Mouse (Mus musculus) stomach, embryonic 16.5 days (tissue): Measurements from ENCODE around the gene Atp8a2. TPM values are rescaled to one million over a fixed set of nuclear protein-coding genes. Genes with fewer than 3 reads are reported as not detected.

Source experiments
- ATAC-seq: fragments of 200-750 bp; cut with Nextera tagmentation; 2 replicates; pipeline ENCODE4 v1.8.0; 2017; ENCODE audit warnings: moderate number of reproducible peaks, moderate TSS enrichment; ENCODE audit not compliant: insufficient read depth, low FRiP score
- H3K27ac ChIP-seq: fragments of 300-500 bp; sonication (generic); 2 replicates; pipeline ENCODE4 v1.5.1; 2014; ENCODE audit warnings: low read length
- H3K27me3 ChIP-seq: fragments of 300-500 bp; sonication (generic); 2 replicates; pipeline ENCODE4 v1.6.1; 2014; ENCODE audit warnings: low read length, control low read depth, mixed read lengths; ENCODE audit not compliant: control insufficient read depth, insufficient read depth
- H3K36me3 ChIP-seq: fragments of 300-500 bp; sonication (generic); 2 replicates; pipeline ENCODE4 v1.6.1; 2014; ENCODE audit warnings: low read length; ENCODE audit not compliant: control insufficient read depth, insufficient read depth
- H3K4me1 ChIP-seq: fragments of 300-500 bp; sonication (generic); 2 replicates; pipeline ENCODE4 v1.6.1; 2014; ENCODE audit warnings: low read length, control low read depth, mixed read lengths; ENCODE audit not compliant: control insufficient read depth, insufficient read depth
- H3K4me2 ChIP-seq: fragments of 300-500 bp; sonication (generic); 2 replicates; pipeline ENCODE4 v1.6.1; 2014; ENCODE audit warnings: low read depth, low read length, mixed read lengths
- H3K4me3 ChIP-seq: fragments of 300-500 bp; sonication (generic); replicated peaks from 2 replicates; pipeline ENCODE4 v1.5.1; 2014; ENCODE audit warnings: mild to moderate bottlenecking, low read length
- H3K9ac ChIP-seq: fragments of 300-500 bp; sonication (generic); 2 replicates; pipeline ENCODE4 v1.6.1; 2014; ENCODE audit warnings: low read length
- H3K9me3 ChIP-seq: fragments of 300-500 bp; sonication (generic); replicated peaks from 2 replicates; pipeline ENCODE4 v1.6.1; 2016; ENCODE audit warnings: low read length, control low read depth; ENCODE audit not compliant: control insufficient read depth
- WGBS: fragments of 180-500 bp; shearing (Covaris S2); extraction: QIAGEN DNeasy Blood & Tissue Kit; methylation state at CpG from one replicate; pipeline ENCODE4 v1.1.7; 2014; 5-methylcytosine and 5-hydroxymethylcytosine counted together
- polyA plus RNA-seq: library from polyadenylated mRNA; unstranded; fragments of >200 nt; fragmentation: Nextera tagmentation; extraction: Ambion mirVana; gene quantifications from 2 replicates; pipeline ENCODE4 v1.2.1, GENCODE M21; 2015

Gene Atp8a2
- polyA plus RNA-seq, 1 experiment from 2014 or later, result 5.4 TPM

- no peaks in the 10 kb centered on the region for H3K4me1 ChIP-seq
- no peaks in the 10 kb centered on the region; the same call in 1 of the 2 replicates for H3K27me3 ChIP-seq
- H3K9me3 ChIP-seq, result no peaks in the 10 kb centered on the region
- H3K9ac ChIP-seq, result no peak overlapping the region
- H3K4me2 ChIP-seq, result no peak overlapping the region
- 47% methylated on average over 3 of the region's 3 CpGs for WGBS
- H3K36me3 ChIP-seq, result no peaks in the 10 kb centered on the region
- no peak for ATAC-seq
- H3K27ac ChIP-seq, result no peak overlapping the region
- no peak overlapping the region for H3K4me3 ChIP-seq
Observed at GRCm38 (mm10) chr14:59607021-59607420, 590.0 kb downstream of the Atp8a2 start.

- no peak overlapping the region for H3K27ac ChIP-seq
- no peak overlapping the region for H3K4me3 ChIP-seq
- no peak overlapping the region for H3K9ac ChIP-seq
- no peak overlapping the region for H3K4me2 ChIP-seq
- H3K4me1 ChIP-seq, result no peaks in the 10 kb centered on the region
- ATAC-seq, result no peak
- no peaks in the 10 kb centered on the region; the same call in 1 of the 2 replicates for H3K27me3 ChIP-seq
- WGBS, result 17% methylated on average over 5 of the region's 5 CpGs
- no peaks in the 10 kb centered on the region for H3K9me3 ChIP-seq
- no peaks in the 10 kb centered on the region for H3K36me3 ChIP-seq
Observed at GRCm38 (mm10) chr14:59605671-59606353, 591.2 kb downstream of the Atp8a2 start.

- no peak overlapping the region for H3K4me2 ChIP-seq
- no peaks in the 10 kb centered on the region; the same call in 1 of the 2 replicates for H3K27me3 ChIP-seq
- no peaks in the 10 kb centered on the region for H3K4me1 ChIP-seq
- no peak for ATAC-seq
- H3K9me3 ChIP-seq, result no peaks in the 10 kb centered on the region
- H3K36me3 ChIP-seq, result no peaks in the 10 kb centered on the region
- no peak overlapping the region for H3K4me3 ChIP-seq
- no peak overlapping the region for H3K27ac ChIP-seq
- WGBS, result 65% methylated on average over 5 of the region's 5 CpGs
- no peak overlapping the region for H3K9ac ChIP-seq
Observed at GRCm38 (mm10) chr14:59604002-59604645, 592.9 kb downstream of the Atp8a2 start.

GRCm38 (mm10) chr14:59598260-59598627 is 598.7 kb downstream of the Atp8a2 start:
- 0 out of 2 replicates have a peak, but pooled peaks have one; percentile 38 for ATAC-seq
- Histone ChIP-seq H3K4me2 (peak overlapping the region; percentile 95), H3K27ac (peak overlapping the region; percentile 65), H3K9me3 (no peaks in the 10 kb centered on the region), H3K4me1 (peaks cover 8% of the 10 kb centered on the region; the same call in 1 of the 2 replicates), H3K27me3 (no peaks in the 10 kb centered on the region), H3K4me3 (peak overlapping the region; percentile 81), H3K9ac (peak overlapping the region; percentile 81), H3K36me3 (no peaks in the 10 kb centered on the region)
- 1% methylated on average over 8 of the region's 8 CpGs for WGBS

DNA sequence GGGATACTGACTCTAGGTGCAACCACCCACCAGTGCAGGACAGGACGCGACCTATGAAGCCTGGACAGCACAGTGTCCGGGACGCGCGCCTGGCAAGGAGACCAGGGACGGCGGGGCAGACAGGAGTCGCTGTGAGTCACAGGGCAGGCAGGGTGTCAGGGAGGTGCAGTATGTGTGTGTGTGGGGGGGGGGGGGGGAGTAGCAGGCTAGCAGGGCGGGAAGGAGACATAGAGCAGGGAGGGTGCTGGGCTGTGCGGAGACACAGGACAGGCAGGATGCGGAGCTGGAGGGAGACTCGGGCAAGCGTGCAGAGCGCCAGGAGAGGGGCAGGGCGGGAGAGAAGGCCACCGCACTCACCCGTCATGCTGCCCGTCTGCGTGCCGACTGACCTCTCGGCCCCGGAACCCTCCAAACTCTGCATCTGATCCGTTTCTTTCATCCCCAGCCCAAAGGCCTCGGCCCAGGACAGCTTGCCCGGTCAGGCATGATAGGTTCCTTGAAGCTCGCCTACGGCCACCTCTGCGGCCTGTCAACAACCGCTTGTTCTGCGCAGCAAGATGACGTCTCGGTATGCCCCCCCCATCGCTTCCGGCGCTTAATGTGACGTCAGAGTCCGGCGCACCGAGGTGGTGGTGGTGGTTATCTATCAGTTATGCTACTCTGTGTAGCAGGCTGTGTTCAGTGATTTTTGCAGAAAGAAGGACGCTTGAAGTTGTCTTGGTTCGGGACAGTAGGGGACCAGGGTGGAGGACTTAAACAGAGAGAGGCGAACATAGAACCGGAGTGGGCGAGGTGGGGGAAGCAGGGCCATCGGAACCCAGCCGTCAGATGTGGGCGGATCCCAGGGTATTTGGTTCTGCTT is 599.4 kb downstream of the Atp8a2 start, which contains the start of gene Cdadc1:
TSS of gene Cdadc1 (minus strand) at position 562 of the 862 bp plus-strand sequence.
- peaks cover 8% of the 10 kb centered on the region; the same call in 1 of the 2 replicates for H3K4me1 ChIP-seq
- ATAC-seq, result peak; percentile 92
- H3K36me3 ChIP-seq, result no peaks in the 10 kb centered on the region
- H3K4me2 ChIP-seq, result peak within 1 kb of the TSS; percentile 95
- no peaks in the 10 kb centered on the region for H3K9me3 ChIP-seq
- peak within 1 kb of the TSS; percentile 65 for H3K27ac ChIP-seq
- WGBS, result under 1% methylated on average over 47 of the region's 48 CpGs
- peak within 1 kb of the TSS; percentile 81 for H3K9ac ChIP-seq
- peak within 1 kb of the TSS; percentile 81 for H3K4me3 ChIP-seq
- no peaks in the 10 kb centered on the region for H3K27me3 ChIP-seq

DNA sequence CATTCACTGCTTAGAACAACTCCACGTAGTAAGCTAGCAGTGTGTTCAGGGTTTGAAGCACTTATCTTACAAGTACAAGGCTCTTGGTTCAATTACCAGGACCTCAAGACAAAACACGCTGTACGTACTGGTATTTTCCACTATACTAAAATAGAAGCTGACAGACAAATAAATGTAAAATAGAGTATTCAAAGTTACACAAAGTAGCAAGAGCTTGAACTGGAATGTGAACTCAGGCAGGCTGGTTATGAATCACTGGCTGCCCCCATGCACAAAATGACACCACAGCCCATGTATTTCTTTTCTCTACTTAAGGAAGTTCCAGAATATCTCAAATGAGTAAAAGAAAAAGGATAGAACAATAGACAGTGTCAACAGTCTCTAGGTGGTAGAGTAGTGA is 602.0 kb downstream of the Atp8a2 start:
- Histone ChIP-seq H3K4me2 (no peak overlapping the region), H3K27me3 (no peaks in the 10 kb centered on the region), H3K27ac (no peak overlapping the region), H3K9ac (no peak overlapping the region), H3K4me1 (peaks cover 8% of the 10 kb centered on the region; the same call in 1 of the 2 replicates), H3K4me3 (no peak overlapping the region), H3K36me3 (0 out of 2 replicates have a peak, but pooled peaks cover 6% of the 10 kb centered on the region), H3K9me3 (no peaks in the 10 kb centered on the region)
- WGBS, result 90% methylated on average over 3 of the region's 3 CpGs
- no peak for ATAC-seq

GRCm38 (mm10) chr14:59592593-59592992 is 604.4 kb downstream of the Atp8a2 start:
- H3K9ac ChIP-seq, result no peak overlapping the region
- H3K9me3 ChIP-seq, result no peaks in the 10 kb centered on the region
- H3K36me3 ChIP-seq, result peaks cover 6% of the 10 kb centered on the region; the same call in 1 of the 2 replicates
- H3K4me3 ChIP-seq, result no peak overlapping the region
- WGBS, result 94% methylated on average over 3 of the region's 3 CpGs
- H3K4me1 ChIP-seq, result peaks cover 8% of the 10 kb centered on the region; the same call in 1 of the 2 replicates
- ATAC-seq, result no peak
- no peak overlapping the region for H3K27ac ChIP-seq
- H3K4me2 ChIP-seq, result no peak overlapping the region
- no peaks in the 10 kb centered on the region for H3K27me3 ChIP-seq

GRCm38 (mm10) chr14:59591901-59592300 is 605.1 kb downstream of the Atp8a2 start:
- no peak overlapping the region for H3K4me3 ChIP-seq
- no peaks in the 10 kb centered on the region for H3K9me3 ChIP-seq
- H3K27me3 ChIP-seq, result no peaks in the 10 kb centered on the region
- no peak for ATAC-seq
- H3K4me2 ChIP-seq, result no peak overlapping the region
- H3K9ac ChIP-seq, result no peak overlapping the region
- no peak overlapping the region for H3K27ac ChIP-seq
- peaks cover 6% of the 10 kb centered on the region; the same call in 1 of the 2 replicates for H3K36me3 ChIP-seq
- peaks cover 4% of the 10 kb centered on the region; the same call in 1 of the 2 replicates for H3K4me1 ChIP-seq
- 81% methylated on average over 8 of the region's 8 CpGs for WGBS
